Mouse (Mus musculus): ENCODE data around the gene Sardh.

Sardh gene

GRCm38 (mm10) chr2:27226572-27226971 lies 21.6 kb downstream of the Sardh start:
- DNase-seq (ENCODE audit: low read depth, low spot score), result peak; percentile 79

DNA sequence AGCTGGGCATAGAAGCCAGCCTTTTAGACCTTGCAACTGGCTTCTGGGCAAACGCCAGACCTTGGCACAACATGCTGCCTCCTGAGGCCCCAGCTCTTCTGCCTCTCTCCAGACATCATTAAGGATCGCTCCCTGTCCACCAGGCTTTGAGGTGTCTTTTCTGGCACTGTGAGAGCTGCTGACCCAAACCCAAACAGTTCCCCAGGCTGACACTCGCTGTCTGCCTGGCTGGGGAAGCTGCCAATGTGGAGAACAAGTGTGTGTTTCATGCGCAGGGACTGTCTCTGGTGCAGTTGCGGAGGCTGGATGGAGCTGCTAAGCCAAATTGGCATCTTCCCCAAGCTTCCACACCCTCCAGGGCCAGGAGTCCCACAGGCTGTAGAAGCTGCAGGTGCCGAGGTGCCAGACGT lies 25.1 kb downstream of the Sardh start:
- peak; percentile 91 for DNase-seq (ENCODE audit: low read depth, low spot score)

- no peak for DNase-seq (ENCODE audit: low read depth, low spot score)
Measured at GRCm38 (mm10) chr2:27218569-27218968, 29.6 kb downstream of the Sardh start.

- peak; percentile 67 for DNase-seq (ENCODE audit: low read depth, low spot score)
Measured at GRCm38 (mm10) chr2:27218121-27218544, 30.0 kb downstream of the Sardh start.

DNA sequence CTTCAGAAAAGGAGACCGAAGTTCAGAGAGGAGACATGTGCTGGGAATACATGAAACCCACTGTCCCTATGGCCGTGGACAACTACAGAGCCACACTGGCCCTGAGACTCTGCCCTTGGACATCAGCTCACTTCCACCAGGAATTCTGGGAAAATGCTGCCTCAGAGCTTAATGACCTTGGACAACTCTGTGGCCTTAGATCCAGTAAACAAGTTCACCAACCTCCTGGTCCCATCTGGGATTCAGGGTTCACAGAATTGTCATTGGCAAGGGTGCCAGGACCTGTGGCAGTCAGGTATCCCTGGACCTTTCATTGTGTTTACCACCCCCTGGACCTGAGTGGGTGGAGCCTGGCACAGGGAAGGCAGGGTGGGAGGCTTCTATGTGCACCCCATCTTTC lies 32.6 kb downstream of the Sardh start:
- no peak for DNase-seq (ENCODE audit: low read depth, low spot score)

DNA sequence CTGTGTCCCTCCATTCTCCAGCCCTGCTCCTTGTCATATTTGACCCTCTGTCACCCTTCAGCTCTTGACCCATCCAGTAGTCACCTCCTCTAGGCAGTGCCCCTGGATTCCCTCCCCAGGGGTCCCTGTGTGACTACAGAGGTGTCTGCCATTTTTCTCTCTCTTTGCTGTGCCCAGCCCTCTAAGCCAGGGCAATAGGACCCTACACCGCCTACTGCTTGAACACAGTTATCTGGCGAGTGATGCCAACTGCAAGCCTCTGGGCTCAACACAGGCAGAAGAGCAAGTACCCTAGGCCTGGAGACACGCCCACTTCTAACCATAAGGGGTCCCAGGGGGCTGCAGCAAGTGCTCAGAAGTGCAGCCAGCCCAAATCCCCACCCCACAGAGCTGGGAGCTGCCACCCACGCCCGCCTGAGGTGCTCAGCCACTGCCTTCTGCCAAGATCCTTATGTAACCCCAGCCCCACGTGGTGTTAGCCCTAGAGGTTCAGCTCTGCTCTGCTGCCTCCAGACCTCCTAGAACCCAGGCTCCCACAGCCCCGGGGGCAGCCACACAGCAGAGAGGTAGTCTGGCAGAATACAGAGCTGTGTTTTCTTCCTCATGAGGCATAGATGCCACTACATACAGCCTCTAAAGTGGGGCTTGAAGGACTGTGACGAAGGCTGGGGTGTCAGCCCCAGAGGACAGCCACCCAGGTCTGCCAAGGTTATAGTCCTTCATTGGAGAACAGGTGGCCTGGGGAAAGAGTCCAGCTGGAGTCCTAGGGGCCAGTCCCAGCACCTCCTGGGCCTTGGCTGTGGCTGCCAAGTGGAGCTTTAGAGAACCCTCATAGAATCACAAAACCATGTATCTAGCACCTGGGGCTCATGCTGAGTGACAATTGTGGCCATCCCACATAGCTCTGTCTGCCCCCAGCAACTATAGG lies 35.9 kb downstream of the Sardh start:
- peak; percentile 93 for DNase-seq (ENCODE audit: low read depth, low spot score)

- peak; percentile 69 for DNase-seq (ENCODE audit: low read depth, low spot score)
Measured at GRCm38 (mm10) chr2:27210676-27211210, 37.4 kb downstream of the Sardh start.

DNA sequence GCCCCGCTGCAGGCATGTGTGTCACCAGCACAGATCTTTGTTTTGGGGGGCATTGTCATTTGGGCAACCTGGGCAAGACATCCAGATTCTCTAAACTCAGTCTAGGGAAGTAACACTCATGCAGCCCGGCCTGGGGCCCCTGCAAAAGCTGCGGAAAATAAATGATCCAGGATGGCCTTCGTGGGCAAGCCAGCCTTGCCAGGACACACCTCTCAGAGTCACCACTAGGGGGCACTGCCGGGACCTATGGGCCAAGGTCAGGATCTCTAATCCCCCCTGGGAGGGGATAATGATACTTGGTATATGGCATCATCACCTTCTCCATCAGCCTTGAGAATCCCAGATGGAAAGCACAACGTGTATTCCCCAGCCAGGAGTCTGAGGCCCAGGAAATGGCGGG lies 37.9 kb downstream of the Sardh start:
- DNase-seq (ENCODE audit: low read depth, low spot score), result peak; percentile 34

DNA sequence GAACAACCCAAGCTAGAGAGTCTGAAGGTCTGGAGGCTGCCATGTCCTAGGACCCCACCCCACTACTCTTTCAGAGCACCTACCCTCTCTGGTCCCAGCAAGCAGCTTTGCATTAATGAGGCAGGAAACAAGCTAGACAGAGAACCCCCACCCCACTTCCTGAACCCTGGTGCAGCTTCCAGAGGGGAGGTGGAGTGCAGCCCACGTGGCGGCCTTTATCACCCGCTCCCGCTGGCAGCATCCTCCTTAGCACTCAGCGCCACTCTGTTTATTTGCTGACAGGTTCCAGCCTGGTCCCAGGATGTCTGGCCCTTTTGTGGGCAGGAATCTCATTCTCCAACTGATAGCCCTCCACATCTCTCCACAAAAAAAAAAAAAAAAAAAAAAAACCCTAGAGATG lies 38.3 kb downstream of the Sardh start:
- DNase-seq (ENCODE audit: low read depth, low spot score), result no peak

DNA sequence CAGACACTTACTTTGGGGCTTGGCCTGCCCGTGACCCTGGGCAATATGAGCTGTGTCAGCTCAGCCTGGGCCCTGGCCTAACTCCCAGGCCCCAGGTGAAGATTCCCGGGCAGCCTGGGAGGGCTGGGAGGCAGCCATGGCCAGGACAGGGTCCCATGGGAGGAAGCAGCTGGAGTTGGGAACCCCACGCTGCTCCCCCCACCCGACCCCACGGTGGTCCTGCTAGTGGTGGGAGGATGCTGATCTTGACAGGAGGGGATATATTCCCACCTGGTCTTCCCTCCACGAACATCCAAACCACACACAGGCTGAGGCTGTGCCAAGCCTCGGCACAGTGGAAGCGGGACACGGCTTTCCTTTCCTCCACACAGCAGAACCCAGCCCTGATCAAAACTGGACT lies 38.8 kb downstream of the Sardh start:
- no peak for DNase-seq (ENCODE audit: low read depth, low spot score)

DNA sequence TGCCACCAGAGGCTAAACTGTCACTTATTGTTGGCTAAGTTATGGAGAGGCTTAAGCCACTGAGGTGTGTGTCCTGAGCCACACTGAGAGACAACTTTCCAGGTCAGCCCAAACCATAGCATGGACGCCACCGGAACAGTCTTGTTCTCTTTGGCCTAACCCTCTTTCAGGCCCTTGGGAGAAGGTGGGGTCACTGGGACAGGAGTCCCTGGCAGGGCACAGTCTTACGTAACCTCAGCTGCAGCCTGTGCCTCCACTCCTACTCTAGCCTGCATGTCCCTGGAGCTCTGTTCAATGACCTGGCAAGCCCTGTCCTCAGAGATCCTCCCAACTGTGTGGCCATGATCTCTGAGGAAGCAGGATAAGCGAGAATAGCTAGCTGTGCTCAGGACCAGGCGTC lies 41.0 kb downstream of the Sardh start:
- DNase-seq (ENCODE audit: low read depth, low spot score), result no peak

- DNase-seq (ENCODE audit: low read depth, low spot score), result no peak
Measured at GRCm38 (mm10) chr2:27206128-27206797, 41.9 kb downstream of the Sardh start.

DNA sequence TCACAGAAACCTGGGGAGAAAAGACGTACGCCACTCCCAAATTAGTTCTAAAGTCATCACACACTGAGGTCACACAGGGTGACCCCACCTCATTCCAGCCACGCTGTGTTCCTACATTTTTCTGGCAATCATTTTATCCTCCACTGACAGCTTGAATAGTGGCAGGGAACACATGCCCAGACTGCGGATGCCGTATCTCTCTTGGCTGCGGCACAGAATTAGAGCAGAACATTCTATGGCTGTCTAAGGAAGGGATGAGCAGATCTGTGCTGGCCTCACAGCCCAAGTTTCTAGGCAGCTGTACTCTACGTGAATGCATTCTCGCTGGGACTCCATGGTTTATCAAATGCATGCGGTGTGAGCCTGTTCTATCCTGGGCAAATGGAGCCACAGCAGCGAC lies 42.5 kb downstream of the Sardh start:
- peak; percentile 79 for DNase-seq (ENCODE audit: low read depth, low spot score)

DNA sequence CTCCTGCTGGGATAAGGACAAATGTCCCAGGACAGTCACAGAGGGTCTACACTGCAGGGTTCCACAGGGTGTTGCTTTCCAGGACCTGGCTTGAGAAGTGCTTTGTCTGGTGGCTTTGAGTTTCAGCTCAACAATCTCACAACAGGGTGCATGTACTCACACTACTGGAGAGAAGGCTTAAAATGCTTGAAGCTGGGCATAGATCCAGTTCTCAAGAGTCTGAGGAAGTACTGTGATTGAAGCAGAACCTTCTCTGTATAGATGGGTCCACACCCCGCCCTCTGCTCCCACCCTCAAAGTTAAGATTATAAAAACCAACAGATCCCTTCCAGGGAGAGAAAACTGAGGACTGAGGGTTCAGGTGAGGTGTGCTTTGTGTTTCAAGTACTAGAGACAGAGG lies 47.6 kb downstream of the Sardh start:
- DNase-seq (ENCODE audit: low read depth, low spot score), result peak; percentile 34

DNA sequence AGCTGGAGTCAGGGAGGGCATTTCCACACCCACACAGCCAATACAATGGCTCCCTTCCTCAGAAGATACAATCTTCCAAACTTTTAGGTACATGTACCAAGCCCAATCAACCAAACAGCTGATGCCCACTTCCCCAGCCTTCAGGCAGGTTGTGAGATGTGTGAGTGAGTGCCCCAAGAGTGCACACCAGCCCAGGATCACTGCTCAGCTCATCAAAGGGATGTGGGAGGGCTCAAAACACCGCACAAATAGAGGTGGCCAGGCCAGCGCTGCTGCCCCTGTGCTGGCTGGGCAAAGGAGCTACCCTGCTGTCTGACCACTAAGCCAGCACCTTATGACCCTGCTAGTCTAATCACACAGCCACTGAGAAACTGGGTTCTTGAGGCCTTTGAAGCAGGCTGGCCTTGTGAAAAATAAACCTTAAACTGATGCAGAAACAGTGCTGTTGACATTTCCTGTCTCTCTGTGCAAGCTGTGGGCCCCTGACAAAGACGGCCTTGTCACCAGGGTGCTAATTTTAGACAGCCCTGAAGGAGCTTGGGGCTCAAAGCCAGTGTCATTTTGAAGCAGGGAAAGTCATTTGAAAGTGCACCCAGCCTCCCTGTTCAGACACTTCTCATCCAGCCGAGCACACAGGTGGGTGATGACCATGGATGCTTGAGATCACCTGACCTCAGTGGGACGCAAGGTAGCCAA lies 49.4 kb downstream of the Sardh start:
- DNase-seq (ENCODE audit: low read depth, low spot score), result peak; percentile 25

GRCm38 (mm10) chr2:27189994-27190393 lies 58.1 kb downstream of the Sardh start:
- DNase-seq (ENCODE audit: low read depth, low spot score), result no peak

GRCm38 (mm10) chr2:27187531-27187930 lies 60.6 kb downstream of the Sardh start:
- DNase-seq (ENCODE audit: low read depth, low spot score), result no peak

- no peak for DNase-seq (ENCODE audit: low read depth, low spot score)
Measured at GRCm38 (mm10) chr2:27183734-27184133, 64.4 kb downstream of the Sardh start.

- DNase-seq (ENCODE audit: low read depth, low spot score), result peak; percentile 36
Measured at GRCm38 (mm10) chr2:27181907-27182306, 66.2 kb downstream of the Sardh start.

GRCm38 (mm10) chr2:27179101-27179500 lies 69.0 kb downstream of the Sardh start:
- peak; percentile 86 for DNase-seq (ENCODE audit: low read depth, low spot score)

GRCm38 (mm10) chr2:27175696-27176267 lies 72.4 kb downstream of the Sardh start:
- peak; percentile 32 for DNase-seq (ENCODE audit: low read depth, low spot score)

DNA sequence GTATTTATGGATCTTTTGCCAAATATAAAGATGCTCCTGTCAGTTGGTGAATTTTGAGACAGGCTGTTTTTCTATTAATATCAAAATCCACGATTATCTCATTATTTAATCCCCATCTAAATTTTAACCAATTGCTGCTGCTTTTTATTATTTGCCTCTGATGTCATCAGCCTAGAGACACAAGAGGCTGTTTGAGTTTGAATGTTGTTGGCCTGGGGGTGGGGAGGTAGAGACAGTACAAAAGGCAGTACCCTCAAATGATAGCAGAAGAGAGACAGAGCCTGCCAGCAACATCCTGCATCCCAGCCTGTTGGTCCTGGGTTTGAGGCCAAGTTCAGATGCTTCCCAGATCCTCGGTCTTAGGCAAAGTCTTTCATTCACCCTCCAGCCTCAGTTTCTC lies 73.9 kb downstream of the Sardh start:
- peak; percentile 46 for DNase-seq (ENCODE audit: low read depth, low spot score)

Data from brain, adult 2 months (tissue).